8 mouse cellular contexts compared by ENCODE assay signal in the genomic region with DNA sequence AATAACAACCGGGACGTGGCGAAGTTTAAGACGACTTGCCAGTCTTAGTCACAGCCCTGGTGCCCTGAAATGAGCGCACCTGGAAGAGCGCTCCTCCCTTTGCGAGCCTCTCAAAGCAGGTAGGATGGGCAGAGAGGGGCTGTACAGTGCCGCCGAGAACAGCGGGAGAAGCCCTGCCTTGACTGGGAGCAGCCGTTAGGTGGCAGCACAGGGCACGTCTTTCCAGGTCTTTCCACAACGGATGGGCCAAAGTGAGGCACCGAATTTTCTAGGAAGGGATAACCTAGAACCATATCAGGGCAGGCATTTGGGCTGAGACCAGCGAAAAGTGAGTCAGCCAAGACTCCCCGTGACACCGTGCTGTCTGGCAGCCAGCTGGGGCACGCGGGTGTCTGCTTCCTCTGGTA.
DNase-seq lines count a peak whose midpoint lies in the region; ATAC-seq lines count a peak whose summit lies in the region.

No protein-coding gene starts in this region.

- no peak overlapping the region for H3K27ac ChIP-seq in hindbrain, embryonic 15.5 days (replicated peaks)

- peak; percentile 81 for ATAC-seq in hindbrain, embryonic 15.5 days (ENCODE audit: low FRiP score, low read depth)

- H3K4me2 ChIP-seq in hindbrain, embryonic 15.5 days, result peak overlapping the region; percentile 76

- peak; percentile 73 for DNase-seq in R1 (ENCODE audit: low read depth, low spot score)
- peak; percentile 93 to 95 for DNase-seq in cerebellum, postnatal 14 days
- peak; percentile 86 to 92 for DNase-seq in frontal cortex, postnatal 36 days (ENCODE audit: low spot score in 2 of 2)
- DNase-seq in left cerebral cortex, adult 11 months (ENCODE audit: low spot score), result peak; percentile 73
- DNase-seq in lung, postnatal 36 days, result peak; percentile 91
- DNase-seq in right cerebral cortex, adult 18-20 months, result peak; percentile 88
- peak; percentile 57 for DNase-seq in urinary bladder, postnatal 10 days (ENCODE audit: low spot score)

- no peaks in the 10 kb centered on the region for H3K36me3 ChIP-seq in hindbrain, embryonic 15.5 days

- H3K9me3 ChIP-seq in hindbrain, embryonic 15.5 days, result no peaks in the 10 kb centered on the region

- peaks cover 11% of the 10 kb centered on the region for H3K4me1 ChIP-seq in hindbrain, embryonic 15.5 days (replicated peaks)

- H3K4me3 ChIP-seq in hindbrain, embryonic 15.5 days, result peak overlapping the region; percentile 44

- peak overlapping the region; percentile 47 for H3K9ac ChIP-seq in hindbrain, embryonic 15.5 days

- WGBS in hindbrain, embryonic 15.5 days, result 4% methylated on average over 19 of the region's 19 CpGs

- no peaks in the 10 kb centered on the region for H3K27me3 ChIP-seq in hindbrain, embryonic 15.5 days
